Mouse (Mus musculus) kidney, adult 2 months (tissue): ENCODE data around the gene Olfr1415.

Experiments used
- CTCF ChIP-seq: fragments of 200-500 bp; conservative IDR thresholded peaks from 2 replicates; pipeline ENCODE4 v1.5.1; 2011; ENCODE audit warnings: low read depth, mild to moderate bottlenecking, control low read depth, low read length, moderate library complexity, mixed read lengths; ENCODE audit not compliant: insufficient read depth, insufficient read length
- POLR2A ChIP-seq: fragments of 200-500 bp; IDR thresholded peaks from one replicate; pipeline ENCODE4 v1.6.1; 2011; ENCODE audit warnings: low read depth, low read length, control low read depth

- TF ChIP-seq POLR2A (no peak), CTCF (no peak)
These were observed 38.1 kb downstream of the Olfr1415 start for GRCm38 (mm10) chr1:92457758-92458157.
